14 mouse cellular contexts compared by ENCODE assay signal in the genomic region with DNA sequence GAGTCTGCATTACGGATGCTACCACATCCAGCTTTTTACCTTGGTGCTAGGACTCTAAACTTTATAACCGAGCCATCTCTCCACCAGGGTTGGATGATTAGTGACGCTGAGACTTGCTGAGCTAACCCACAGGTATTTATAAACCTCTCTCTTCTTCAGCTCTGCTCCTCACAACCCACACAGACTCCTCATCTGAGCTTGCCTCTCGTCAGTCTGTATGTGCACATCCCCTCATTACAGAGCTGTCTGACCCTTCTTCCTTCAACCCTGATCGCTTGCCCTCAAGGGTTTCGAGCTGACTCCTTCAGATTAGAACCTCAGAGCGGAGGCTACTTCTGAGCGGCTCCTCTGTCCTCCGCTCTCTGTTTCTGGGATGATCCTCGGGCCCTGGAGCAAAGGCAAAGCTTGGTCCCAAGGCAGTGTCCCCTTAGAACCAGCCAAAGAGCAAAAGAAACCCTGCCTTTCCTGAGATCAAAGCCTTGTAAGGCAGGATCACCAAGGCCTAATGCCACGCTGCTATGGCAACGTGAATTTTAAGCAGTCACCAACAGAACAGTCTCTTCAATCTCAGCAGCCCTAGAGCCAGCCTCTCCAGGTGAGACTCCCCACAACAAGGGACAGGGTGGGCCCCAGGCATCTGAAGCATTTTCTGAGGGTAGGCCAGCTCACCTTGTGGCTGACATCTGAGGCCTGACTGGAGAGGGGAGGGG.
DNase-seq lines count a peak whose midpoint lies in the region; ATAC-seq and TF ChIP-seq lines count a peak whose summit lies in the region.
"Had no signal": no experiment of that assay in that cellular context is flagged by ENCODE, and none has a peak within 500 bp of the region (broad histone marks: within the 10 kb centered on the region; RNA-seq: fewer than 3 reads in every experiment).

No protein-coding gene starts in this region.

- no peak for TF ChIP-seq CTCF in heart, adult 2 months (IDR thresholded peaks at IDR 0.05)

- no peak overlapping the region; the same call in 1 of the 2 replicates for H3K9ac ChIP-seq in neural tube, embryonic 12.5 days
- peak overlapping the region; percentile 25; the same call in 1 of the 2 replicates for H3K9ac ChIP-seq in hindbrain, embryonic 16.5 days (ENCODE audit: low read depth, low read length)
- no peak overlapping the region for H3K9ac ChIP-seq in neural tube, embryonic 14.5 days (replicated peaks; ENCODE audit: low read depth, low read length)
- H3K9ac ChIP-seq in heart, adult 2 months (ENCODE audit: low read depth, low read length): no peak overlapping the region
- H3K9ac ChIP-seq: embryonic facial prominence, embryonic 13.5 days; kidney, embryonic 15.5 days had no signal

- intact Hi-C loops in heart, adult 2 months (cut with DNase I): no loop called here

- H3K4me2 ChIP-seq in neural tube, embryonic 12.5 days (replicated peaks): peak overlapping the region; percentile 18; the same call in 1 of the 2 replicates
- no peak overlapping the region for H3K4me2 ChIP-seq in hindbrain, embryonic 16.5 days (ENCODE audit: low read length)
- H3K4me2 ChIP-seq in neural tube, embryonic 14.5 days (ENCODE audit: low read depth, low read length): no peak overlapping the region
- H3K4me2 ChIP-seq: embryonic facial prominence, embryonic 13.5 days; kidney, embryonic 15.5 days had no signal

- no peak for DNase-seq in neural tube, embryonic 10.5 days (ENCODE audit: extremely low spot score, low spot score)
- peak; percentile 46 for DNase-seq in forebrain, embryonic 10.5 days (ENCODE audit: extremely low spot score, low spot score)
- no peak for DNase-seq in heart, adult 2 months
- DNase-seq in limb, embryonic 10.5 days (ENCODE audit: low spot score): no peak
- no peak for DNase-seq in T-cell, adult 2 months (ENCODE audit: low spot score)
- DNase-seq: cerebellum, adult 11 months; gastrocnemius, postnatal 10 days; lung, postnatal 10 days had no signal

- H3K9me3 ChIP-seq in neural tube, embryonic 12.5 days: no peaks in the 10 kb centered on the region
- no peaks in the 10 kb centered on the region for H3K9me3 ChIP-seq in forebrain, embryonic 10.5 days
- no peaks in the 10 kb centered on the region for H3K9me3 ChIP-seq in hindbrain, embryonic 16.5 days (ENCODE audit: control insufficient read depth, low read length)
- H3K9me3 ChIP-seq in neural tube, embryonic 14.5 days (ENCODE audit: control insufficient read depth, low read length): no peaks in the 10 kb centered on the region
- no peaks in the 10 kb centered on the region for H3K9me3 ChIP-seq in limb, embryonic 10.5 days (replicated peaks)
- H3K9me3 ChIP-seq: embryonic facial prominence, embryonic 13.5 days; kidney, embryonic 15.5 days had no signal

- H3K27me3 ChIP-seq in neural tube, embryonic 12.5 days (replicated peaks): no peaks in the 10 kb centered on the region
- H3K27me3 ChIP-seq in forebrain, embryonic 10.5 days (ENCODE audit: poor library complexity, severe bottlenecking): peaks cover 19% of the 10 kb centered on the region
- no peaks in the 10 kb centered on the region for H3K27me3 ChIP-seq in hindbrain, embryonic 16.5 days (replicated peaks; ENCODE audit: control insufficient read depth, insufficient read depth, low read length)
- no peaks in the 10 kb centered on the region for H3K27me3 ChIP-seq in neural tube, embryonic 14.5 days (ENCODE audit: control insufficient read depth, insufficient read depth, low read length)
- H3K27me3 ChIP-seq in heart, adult 2 months (ENCODE audit: control insufficient read depth, insufficient read depth, low read length): no peaks in the 10 kb centered on the region
- peaks cover 8% of the 10 kb centered on the region; the same call in 1 of the 2 replicates for H3K27me3 ChIP-seq in limb, embryonic 10.5 days (ENCODE audit: low read depth, poor library complexity, severe bottlenecking)
- H3K27me3 ChIP-seq: embryonic facial prominence, embryonic 13.5 days; kidney, embryonic 15.5 days had no signal

- peaks cover 10% of the 10 kb centered on the region for H3K4me1 ChIP-seq in neural tube, embryonic 12.5 days
- H3K4me1 ChIP-seq in forebrain, embryonic 10.5 days: peaks cover 23% of the 10 kb centered on the region
- H3K4me1 ChIP-seq in hindbrain, embryonic 16.5 days (ENCODE audit: control insufficient read depth, insufficient read depth, low read depth, low read length): peaks cover 11% of the 10 kb centered on the region
- H3K4me1 ChIP-seq in neural tube, embryonic 14.5 days (ENCODE audit: control insufficient read depth, insufficient read depth, low read length): no peaks in the 10 kb centered on the region; the same call in 1 of the 2 replicates
- H3K4me1 ChIP-seq in heart, adult 2 months (ENCODE audit: control insufficient read depth, insufficient read depth, low read length): no peaks in the 10 kb centered on the region
- peaks cover 14% of the 10 kb centered on the region for H3K4me1 ChIP-seq in limb, embryonic 10.5 days

- H3K27ac ChIP-seq in neural tube, embryonic 12.5 days: no peak overlapping the region
- peak overlapping the region; percentile 73 for H3K27ac ChIP-seq in forebrain, embryonic 10.5 days
- H3K27ac ChIP-seq in hindbrain, embryonic 16.5 days (ENCODE audit: low read depth, low read length): peak overlapping the region; percentile 64
- no peak overlapping the region for H3K27ac ChIP-seq in neural tube, embryonic 14.5 days (ENCODE audit: low read depth, low read length)
- H3K27ac ChIP-seq in heart, adult 2 months: no peak overlapping the region
- H3K27ac ChIP-seq in limb, embryonic 10.5 days: no peak overlapping the region
- H3K27ac ChIP-seq: embryonic facial prominence, embryonic 13.5 days; kidney, embryonic 15.5 days had no signal

- no peak overlapping the region for H3K4me3 ChIP-seq in neural tube, embryonic 12.5 days
- peak overlapping the region; percentile 10; the same call in 1 of the 2 replicates for H3K4me3 ChIP-seq in forebrain, embryonic 10.5 days
- no peak overlapping the region for H3K4me3 ChIP-seq in hindbrain, embryonic 16.5 days (ENCODE audit: low read length)
- H3K4me3 ChIP-seq in neural tube, embryonic 14.5 days (ENCODE audit: low read depth, low read length): no peak overlapping the region
- no peak overlapping the region for H3K4me3 ChIP-seq in heart, adult 2 months
- no peak overlapping the region for H3K4me3 ChIP-seq in limb, embryonic 10.5 days
- H3K4me3 ChIP-seq: embryonic facial prominence, embryonic 13.5 days; kidney, embryonic 15.5 days; myocyte had no signal

- no peaks in the 10 kb centered on the region for H3K79me2 ChIP-seq in heart, adult 2 months (replicated peaks; ENCODE audit: control insufficient read depth, insufficient read depth, low read length)

- TF ChIP-seq POLR2A in heart, adult 2 months (IDR thresholded peaks at IDR 0.05; ENCODE audit: insufficient read depth, low read depth, low read length): no peak

- H3K36me3 ChIP-seq in neural tube, embryonic 12.5 days: no peaks in the 10 kb centered on the region
- H3K36me3 ChIP-seq in forebrain, embryonic 10.5 days (replicated peaks): no peaks in the 10 kb centered on the region
- no peaks in the 10 kb centered on the region for H3K36me3 ChIP-seq in hindbrain, embryonic 16.5 days (ENCODE audit: control insufficient read depth, insufficient read depth, low read length)
- H3K36me3 ChIP-seq in neural tube, embryonic 14.5 days (ENCODE audit: control insufficient read depth, insufficient read depth, low read length): no peaks in the 10 kb centered on the region
- no peaks in the 10 kb centered on the region for H3K36me3 ChIP-seq in heart, adult 2 months (ENCODE audit: control insufficient read depth, insufficient read depth, low read length)
- H3K36me3 ChIP-seq in limb, embryonic 10.5 days: no peaks in the 10 kb centered on the region
- H3K36me3 ChIP-seq: embryonic facial prominence, embryonic 13.5 days; kidney, embryonic 15.5 days had no signal

- TF ChIP-seq EP300 in heart, adult 2 months (IDR thresholded peaks at IDR 0.05; ENCODE audit: insufficient read depth, low read depth, low read length): no peak

- WGBS in neural tube, embryonic 12.5 days: 42% methylated on average over 12 of the region's 12 CpGs
- WGBS in forebrain, embryonic 10.5 days: 28% methylated on average over 12 of the region's 12 CpGs
- 40% methylated on average over 12 of the region's 12 CpGs for WGBS in hindbrain, embryonic 16.5 days
- WGBS in neural tube, embryonic 14.5 days: 45% methylated on average over 12 of the region's 12 CpGs
- 77% methylated on average over 12 of the region's 12 CpGs for WGBS in heart, adult 2 months
- 40% methylated on average over 12 of the region's 12 CpGs for WGBS in limb, embryonic 10.5 days

- ATAC-seq in neural tube, embryonic 12.5 days (ENCODE audit: low FRiP score, low read depth): peak; percentile 65; the same call in 1 of the 2 replicates
- ATAC-seq in hindbrain, embryonic 16.5 days: peak; percentile 80
- peak; percentile 56; the same call in 1 of the 2 replicates for ATAC-seq in neural tube, embryonic 14.5 days (ENCODE audit: low read depth)

Comparison
In these comparisons a context has a peak if more than half of its experiments do, and no peak if none do; other contexts are left out.
1. H3K27ac ChIP-seq: peak in forebrain, embryonic 10.5 days (single experiment) and hindbrain, embryonic 16.5 days (single experiment); none in neural tube, embryonic 12.5 days (single experiment), neural tube, embryonic 14.5 days (single experiment), heart, adult 2 months (single experiment) and limb, embryonic 10.5 days (single experiment).
2. Peak in every context shown above with its lines, with median percentiles within 50 percentile points of each other: ATAC-seq.